Mouse (Mus musculus) urinary bladder, adult 18-20 months (tissue): ENCODE results near the gene Tox2.

Source experiments
- DNase-seq, 2 experiments: peaks; one replicate each; pipeline ENCODE4 v3.0.0; 2022; ENCODE audit warnings: low spot score in 2 of 2, mixed read lengths in 2 of 2

Gene Tox2

DNA sequence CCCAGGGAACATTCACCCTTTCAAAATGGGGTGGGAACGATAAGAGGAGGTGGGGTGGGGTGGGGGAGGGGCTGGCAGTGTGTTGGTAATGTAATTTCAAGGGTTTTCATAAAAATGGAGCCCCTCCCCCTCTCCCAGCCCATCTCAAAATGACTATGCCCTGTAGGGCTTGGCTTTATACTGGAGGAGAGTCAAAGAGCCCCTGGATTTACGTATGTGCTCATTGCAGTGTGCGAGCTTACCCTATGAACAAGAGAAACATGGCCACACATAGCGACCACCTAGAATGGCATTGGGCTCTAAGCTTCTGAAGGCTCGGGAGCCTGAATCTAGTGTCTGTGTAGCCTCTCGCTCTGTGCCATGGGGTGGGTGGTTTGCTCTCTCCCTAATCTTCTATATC is 51.3 kb downstream of the Tox2 start:
- DNase-seq: no peak

DNA sequence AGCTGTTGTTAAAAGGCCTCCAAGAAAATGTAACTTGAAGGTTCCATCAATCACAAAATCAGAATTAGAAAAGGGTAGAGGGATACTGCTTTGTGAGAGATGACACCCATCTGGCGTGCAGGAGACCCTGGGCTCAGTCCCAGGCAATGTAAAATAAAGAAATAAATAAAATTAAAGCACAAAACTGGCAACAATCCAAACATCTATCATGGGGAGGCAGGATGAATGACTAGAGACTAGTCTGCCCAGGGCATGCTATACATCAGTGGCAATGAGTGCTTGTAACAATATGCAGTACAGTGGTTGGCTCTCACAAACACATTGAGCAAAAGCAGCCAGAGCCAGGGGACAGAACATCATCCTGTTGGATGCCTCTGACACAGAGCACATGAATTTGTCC is 53.8 kb downstream of the Tox2 start:
- no peak for DNase-seq

DNA sequence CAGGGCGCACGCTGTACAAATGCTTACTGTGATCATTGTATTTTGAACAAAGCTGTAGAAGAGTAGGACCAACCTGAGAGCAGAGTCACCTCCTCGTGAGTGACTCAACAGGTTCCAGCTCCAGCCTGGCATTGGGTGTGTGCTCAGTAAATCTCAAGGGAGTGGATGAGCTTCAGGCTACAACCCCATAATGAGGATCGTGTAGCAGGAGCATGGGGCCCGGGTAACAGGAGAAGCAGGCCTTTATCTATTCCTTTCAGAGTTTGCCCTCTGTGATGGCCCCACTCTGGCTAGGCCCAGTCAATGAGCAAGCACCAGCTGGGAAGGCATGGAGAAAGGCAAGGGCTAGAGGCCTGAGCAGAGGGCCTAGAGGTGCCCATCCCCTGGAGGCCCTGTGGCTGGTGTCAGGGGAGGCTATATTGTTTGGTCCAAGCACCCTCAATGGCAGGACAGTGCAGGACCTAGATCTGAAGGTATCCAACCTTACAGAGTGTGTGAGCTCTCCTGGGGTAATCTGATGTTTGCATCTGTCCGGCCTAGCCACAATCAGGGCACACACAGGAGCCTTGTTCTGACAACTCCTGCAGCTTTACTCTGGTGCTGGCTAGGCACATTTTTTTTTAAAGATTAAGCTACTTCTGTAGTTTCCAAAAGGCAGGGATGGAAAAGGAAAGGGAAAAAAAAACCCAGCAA is 58.6 kb downstream of the Tox2 start:
- peak; percentile 22 to 45 for DNase-seq

DNA sequence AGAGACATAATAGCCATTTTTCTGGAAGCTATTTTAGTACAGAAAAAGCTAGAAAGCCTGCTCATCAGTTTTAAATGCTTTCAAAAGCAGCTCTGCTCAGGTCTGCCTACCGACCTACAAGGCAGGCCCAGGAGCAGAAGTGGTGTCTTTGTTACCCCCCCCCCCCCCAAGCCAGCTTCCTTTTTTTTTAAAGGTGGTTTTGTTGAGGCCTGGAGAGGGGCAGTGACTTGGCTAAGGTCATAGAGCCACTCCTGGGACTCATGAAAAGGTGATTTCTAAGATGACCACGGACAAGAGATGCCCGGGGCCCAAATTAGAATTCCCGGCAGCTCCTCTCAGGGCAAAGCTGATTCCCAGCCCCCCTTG is 59.1 kb downstream of the Tox2 start:
- DNase-seq: no peak

DNA sequence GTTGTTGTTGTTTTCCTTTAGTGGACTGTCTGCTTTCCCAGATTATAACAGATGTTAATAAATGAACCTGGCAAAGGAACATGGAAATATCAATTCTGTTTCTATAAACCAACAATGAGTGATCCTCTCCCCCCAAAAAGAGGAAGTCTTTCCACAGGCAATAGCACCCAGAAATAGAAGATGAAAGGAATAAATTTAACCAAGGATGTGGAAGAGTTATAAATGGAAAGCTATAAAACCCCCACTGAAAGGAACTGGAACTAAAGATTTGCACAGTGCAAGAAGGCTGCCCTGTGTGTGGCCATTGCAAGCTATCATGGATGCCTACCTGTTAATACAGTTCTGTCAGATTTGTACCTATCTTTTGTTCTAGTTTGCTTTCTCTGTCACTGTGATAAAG is 64.2 kb downstream of the Tox2 start:
- DNase-seq: no peak

DNA sequence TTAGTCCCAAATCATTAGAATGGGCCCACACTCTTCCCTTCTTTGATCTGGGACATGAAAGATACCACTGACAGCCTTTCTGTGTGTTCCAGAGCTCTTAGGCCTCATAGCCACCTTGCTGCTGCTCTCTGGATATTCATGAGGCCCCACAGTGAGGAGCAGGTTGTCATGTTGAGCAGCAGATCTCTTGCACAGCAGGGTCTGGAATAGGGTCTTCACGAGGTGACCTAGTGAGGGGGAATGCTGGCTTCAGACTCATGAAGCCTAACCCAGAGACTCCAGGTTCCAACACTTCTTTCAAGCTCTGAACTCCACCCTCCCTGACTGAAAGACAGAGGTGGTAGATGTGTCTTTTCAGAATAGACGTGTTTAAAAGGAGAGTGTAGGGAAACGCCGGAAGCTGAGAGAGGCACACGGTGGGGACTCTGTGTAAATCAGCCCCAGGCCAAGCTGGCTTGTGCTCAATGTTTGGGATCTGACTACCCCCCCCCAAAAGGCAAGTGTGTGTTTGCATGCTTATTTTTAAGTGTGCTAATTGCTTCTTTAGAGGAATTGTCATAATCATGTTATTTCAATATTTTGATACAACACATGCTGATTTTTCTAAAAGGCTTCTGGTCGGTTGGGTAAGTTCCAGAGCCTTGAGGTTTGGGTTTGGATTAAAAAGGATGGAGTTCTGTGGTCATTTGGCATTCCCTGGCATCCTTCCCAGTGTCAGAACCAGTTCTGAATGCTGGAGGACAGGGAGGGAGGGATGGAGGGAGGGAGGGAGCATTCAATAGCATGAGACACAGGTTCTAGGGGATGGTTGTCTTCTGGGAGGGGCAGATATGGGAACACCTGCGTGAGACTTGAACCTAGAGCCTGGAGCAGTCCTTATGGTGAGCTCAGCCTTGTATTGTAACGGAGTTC is 68.9 kb downstream of the Tox2 start:
- no peak for DNase-seq

DNA sequence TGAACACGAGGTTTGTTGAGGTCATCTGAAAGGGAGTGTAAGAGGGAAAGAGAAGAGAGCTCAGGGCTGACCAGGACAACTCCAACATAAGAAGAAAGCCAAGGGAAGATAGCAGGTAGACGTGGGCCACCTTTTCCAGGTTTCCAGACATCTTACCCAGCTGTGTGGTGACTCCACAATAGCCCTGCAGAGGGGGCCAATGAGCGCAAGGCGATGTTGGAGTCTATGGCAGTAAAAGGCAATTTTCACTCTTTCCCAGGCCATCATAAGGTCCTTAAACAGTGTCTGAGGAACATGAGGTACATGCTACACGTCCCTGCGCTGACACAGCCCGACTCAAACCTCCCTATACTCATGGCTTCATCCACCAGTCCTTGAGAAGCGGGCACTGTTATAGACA is 70.9 kb downstream of the Tox2 start:
- no peak for DNase-seq

DNA sequence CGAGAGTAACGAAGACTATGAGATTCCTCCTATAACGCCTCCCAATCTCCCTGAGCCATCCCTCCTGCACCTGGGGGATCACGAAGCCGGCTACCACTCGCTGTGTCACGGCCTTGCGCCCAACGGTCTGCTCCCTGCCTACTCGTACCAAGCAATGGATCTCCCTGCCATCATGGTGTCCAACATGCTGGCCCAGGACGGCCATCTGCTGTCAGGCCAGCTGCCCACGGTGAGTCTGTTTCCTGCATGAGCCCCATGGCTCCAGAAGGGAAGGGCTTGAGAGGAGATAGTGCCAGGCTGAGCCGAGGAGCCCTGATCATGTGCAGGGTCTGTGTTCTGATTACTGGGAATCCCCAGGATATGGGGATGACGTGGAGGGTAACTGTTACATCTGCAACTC is 73.1 kb downstream of the Tox2 start:
- no peak for DNase-seq

DNA sequence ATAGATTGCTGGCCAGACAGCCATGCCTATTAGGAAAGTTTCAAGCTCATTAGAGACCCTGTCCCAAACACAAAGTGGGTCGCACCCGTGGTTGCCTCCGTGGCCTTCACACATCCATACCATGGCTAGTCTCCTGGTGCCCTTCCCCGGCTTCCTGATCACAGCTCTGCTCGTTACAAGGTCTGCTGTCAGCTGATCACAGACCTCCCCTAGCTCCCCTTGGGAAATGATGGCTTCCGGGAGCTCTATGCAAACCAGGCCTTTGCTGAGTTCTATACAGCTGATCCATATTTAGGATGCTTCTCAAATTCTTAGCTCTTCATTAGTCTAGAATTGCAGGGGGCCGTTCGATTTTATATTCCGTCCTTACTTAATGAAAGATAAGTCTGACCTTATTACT is 75.1 kb downstream of the Tox2 start:
- no peak for DNase-seq

DNA sequence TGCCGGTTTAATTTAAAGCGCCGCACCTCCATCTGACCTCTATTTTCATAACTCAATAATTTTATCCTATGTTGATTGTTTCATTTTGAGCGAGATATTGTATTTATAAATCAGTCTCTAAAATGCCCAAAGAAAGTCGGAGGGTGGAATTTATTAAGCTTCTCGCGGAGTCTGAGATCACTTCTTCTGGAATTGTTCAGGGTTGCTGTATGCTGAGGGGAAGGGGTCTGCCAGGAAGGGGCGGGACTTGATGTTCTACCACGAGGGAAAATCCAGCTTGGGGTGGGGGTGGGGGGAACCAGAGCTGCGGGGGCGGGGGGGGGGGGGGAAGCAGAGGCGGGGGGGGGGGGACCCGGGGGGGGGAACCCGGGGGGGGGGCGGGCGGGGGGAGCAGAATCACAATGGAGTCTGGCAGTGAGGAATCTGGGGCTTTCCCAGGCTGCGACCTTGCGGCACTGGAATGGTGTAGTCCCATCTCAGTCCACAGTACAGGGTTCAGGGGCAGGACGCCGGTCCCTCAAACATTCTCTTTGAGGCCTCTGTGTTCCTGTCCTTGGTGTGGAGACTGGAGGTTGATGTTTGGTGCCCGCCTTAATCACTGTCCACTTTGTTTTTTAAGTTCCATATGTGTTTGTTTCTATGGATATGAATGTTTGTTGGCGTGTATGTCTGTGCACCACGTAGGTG is 77.9 kb downstream of the Tox2 start:
- no peak for DNase-seq

DNA sequence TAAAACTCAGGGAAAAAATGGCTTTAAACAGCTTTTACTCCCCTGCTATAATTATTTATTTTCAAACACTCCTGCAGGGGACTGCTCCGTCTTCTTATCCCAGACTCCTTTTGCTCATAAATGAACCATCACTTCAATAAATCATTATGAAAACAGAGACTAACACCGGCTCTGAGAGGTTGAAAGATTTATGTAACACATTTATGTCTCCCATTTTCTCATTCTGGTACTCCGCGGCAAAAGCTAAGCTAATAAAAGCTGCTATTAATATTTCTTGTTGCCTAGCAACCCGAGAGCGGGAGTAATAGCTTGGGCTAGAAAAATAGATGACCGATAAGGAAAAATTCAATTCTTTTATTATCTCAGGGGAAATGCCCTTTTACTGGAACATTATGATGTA is 81.9 kb downstream of the Tox2 start:
- DNase-seq: no peak

DNA sequence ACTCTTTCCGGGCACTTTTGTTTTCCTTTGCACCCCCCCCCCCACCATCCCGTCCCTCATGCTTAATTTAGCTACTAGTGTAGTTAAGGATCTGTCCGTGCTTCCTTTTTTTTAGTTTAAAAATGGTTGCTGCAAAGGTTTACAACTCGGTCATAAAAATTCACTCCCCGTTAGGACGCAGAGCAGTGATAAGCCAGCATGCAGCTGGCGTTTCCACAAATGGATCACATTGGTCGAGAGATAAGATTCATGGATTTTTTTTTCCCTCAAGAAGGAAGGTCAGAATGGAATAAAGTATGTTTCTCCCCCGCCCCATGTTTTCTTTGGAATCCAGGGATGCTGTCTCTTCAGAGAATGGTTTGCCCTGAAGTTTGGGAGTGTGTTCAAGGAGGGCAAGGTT is 82.4 kb downstream of the Tox2 start:
- no peak for DNase-seq

DNA sequence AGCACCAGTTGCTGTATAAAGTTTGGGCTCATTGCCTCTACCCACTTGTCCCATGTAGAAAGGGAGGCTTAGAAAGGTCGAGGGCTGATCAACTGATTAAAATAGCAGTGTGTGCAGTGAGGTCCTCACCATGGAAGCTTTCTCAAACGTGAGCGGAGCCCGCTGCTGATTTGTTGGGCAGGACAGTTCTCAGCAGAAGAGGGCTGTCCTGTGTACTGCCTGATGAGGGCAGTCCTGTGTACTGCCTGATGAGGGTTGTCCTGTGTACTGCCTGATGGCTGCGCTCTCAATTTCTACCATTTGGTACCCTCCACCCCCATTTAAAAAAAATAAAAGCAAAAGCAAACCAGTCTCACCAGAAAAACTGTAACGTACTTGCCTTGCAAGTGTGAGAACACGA is 82.8 kb downstream of the Tox2 start:
- DNase-seq: no peak

DNA sequence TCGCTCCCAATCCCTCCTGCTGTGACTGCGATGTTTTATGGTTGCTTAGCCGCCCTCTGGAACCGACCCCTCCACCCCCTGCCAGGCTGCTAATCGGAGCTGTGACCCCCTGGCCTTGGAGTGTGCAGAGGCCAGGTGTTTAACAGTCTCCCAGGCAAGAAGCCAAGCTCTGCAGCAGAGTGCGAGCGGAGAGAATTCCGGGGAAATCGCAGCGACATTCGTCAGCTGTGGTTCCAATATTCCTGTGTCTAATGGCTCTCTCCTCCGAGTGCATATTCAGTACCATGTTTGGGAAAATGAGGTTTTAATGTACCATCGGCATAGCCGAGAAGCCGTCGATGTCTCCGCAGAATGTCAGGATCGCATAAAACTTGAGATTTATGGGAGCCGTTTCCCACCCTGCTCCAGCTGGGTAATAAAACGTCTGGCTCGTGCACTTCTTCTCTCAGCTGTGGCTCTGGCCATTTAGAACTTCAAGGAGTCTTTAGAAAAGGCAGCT is 86.0 kb downstream of the Tox2 start:
- peak in 1 of 2 experiments; percentile 11 for DNase-seq

DNA sequence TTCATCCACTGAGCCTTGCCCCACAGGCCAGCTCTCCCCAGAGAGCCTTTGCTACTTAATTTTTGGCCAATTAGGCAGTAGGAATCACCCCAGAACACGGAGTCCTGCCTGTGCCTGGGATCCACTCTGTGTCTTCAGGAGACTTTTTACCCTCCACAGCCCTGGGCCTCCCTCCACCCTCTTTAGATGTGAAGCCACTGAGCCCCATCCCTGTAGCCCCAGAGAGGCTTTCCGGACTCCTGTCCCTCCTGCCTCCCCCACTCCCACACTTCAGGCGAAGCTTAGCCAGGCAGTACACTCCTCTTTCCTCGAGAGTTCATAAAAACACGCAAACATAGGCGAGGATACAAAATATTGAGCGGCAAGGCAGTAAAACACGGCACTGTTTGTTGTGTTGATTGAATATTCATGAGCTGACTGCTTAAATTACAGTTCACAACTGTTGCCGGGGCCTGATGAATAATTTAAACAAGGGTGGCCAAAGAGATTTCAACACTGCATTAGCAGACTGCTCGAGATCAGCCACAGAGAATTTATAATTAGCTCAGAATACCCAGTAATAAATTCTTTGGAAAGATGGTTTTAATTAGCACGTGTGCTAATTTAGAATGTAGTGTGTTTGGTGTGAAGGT is 94.2 kb downstream of the Tox2 start:
- no peak for DNase-seq

DNA sequence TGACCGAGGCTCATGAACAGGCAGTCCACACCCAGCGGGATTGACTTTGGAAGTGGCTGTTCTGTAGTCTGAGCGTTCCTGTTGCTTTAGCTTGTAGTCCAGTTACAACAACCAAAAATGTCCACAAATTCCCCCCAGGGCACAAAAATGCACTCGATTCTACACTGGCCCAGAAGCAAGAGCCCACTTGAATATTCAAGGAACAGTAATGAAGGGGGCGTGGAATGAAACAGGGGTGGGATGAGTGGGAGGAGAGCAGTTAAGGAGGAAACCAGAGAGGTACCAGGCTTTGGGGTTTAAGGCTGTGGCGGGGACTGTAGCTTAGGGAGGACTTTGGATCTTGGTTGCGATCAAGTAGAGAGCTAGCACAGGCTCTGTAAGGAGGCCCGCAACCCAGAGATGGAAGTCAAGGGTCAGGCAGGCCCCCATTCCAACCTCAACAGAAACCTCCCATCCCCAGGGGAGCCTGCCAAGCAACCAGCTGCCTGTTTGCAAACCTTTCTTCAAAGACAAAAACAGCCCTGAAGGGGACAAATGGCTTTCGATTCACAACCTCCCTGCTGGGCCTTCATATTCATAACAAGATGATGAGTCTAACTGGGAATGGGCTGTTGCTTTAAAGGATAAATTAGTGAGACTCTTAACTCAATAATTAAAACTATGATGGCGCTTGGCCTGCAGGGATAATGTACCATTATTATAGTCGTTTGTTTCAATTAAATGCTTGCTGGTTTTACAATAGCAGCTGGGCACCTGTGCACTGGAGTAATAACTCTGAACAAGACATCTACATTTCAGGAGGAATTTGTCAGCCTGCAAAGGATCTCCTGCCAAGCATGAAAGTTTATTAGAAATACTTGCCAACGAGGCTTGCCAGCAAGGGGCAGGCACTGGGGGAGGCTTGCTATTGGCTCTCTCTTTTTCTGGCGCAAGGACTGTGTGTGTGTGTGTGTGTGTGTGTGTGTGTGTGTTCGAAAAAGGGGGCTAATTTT is 97.4 kb downstream of the Tox2 start:
- no peak for DNase-seq

DNA sequence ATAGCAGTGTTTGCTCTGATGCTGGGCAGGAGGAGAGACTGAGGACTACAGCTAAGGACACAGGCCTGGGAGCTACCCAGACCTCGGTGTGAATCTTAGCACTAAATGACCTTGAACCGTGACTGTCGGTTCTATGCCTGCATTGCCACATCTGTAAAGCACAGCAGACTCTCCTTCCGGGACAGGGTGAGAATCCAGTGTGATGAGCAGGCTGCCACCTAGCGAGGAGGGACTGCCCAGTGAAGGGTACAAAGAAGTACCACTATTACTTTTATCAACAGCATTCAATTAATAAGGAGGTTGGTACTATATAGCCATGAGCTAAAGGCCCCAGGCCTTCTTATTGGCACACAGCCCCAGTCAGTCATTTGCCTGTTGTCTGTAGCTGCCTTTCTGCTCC is 98.7 kb downstream of the Tox2 start:
- DNase-seq: no peak

DNA sequence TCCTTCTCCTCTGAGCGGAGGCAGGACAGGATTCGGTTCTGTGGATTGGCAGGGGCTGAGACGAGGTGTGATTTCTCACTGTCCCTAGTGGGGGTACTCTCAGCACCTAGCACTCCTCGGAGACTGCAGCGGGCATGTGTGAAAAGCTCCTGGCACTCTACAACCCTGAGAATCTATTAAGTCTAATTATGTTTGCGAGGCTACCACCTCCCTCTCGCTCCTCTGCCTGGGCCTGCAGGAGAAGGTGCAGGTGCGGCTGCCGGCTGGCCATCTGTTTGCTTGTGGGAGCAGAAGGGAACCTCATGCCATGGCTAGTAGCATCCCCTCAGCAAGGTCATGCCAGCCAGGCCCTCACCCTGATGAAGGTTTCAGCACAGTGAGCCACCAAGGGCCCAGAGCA is 100.1 kb downstream of the Tox2 start:
- DNase-seq: no peak

DNA sequence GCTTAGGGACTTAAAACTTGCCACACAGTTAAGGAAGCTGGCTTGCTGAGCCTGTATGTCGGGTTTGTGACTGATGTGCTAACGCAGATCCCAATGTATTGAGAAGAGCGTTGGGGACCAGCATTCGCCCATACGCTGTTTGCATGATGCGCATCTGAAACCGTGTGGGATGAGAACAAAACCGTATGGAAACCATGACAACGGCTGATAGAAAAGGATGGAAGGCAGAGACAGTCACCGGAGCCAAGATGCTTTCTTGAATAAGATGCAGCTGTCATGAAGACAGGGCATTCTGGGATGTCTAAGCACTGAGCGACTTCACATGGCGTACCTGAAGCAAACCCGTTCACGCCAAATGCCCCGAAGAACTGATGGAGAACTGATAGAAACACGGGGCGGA is 106.5 kb downstream of the Tox2 start:
- no peak for DNase-seq

DNA sequence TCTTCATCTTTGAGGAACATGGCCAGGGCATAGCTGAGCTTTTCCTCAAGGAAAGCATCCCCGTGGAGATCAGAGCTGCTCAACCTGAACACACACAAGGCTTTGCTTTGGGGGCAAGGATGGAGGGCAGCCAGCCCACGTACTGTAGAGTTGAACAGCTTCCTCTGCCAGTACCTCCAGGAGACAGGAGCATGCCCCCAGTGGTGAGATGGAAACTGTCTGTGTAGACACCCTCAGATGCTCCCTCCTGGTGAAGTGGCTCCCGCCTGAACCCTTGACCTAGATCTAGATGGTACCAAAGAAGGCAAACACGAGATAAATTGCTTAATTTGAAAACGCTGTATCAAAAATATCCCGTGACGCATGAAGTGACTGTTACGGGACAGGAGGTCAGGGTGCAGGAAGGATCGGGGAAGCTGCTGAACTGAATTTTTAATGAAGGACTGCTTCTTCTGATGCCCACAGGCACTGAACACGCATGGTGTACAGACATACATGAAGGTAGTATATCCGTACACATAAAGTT is 107.3 kb downstream of the Tox2 start:
- no peak for DNase-seq

DNA sequence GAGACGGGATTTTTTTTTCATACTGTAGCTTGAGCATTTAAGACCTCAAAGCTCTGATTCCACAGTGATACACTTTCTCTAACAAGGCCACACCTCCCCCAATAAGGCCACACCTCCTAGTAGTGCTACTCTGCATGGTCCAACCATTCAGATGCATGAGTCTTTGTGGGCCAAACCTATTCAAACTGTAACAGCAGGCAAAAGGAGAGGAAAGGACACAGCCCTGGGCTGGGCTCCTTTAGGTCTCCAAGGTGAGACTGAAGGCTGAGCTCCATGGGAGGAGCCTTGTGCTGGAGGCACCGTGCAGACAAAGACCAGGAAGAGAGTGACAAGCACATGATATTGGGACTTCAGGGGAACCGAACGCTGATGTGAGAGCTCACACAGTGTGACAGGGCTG is 114.4 kb downstream of the Tox2 start:
- no peak for DNase-seq
